In genomic region chr2:156720313-156720674, GRCm38 (mm10) we compare ENCODE assay signal across 8 mouse cellular contexts. TPM values are rescaled to one million over a fixed set of nuclear protein-coding genes. Genes with fewer than 3 reads are reported as not detected.
DNase-seq lines count a peak whose midpoint lies in the region; ATAC-seq and TF ChIP-seq lines count a peak whose summit lies in the region.

No protein-coding gene starts in this region.

- TF ChIP-seq POLR2A in CH12.LX (IDR thresholded peaks at IDR 0.05; ENCODE audit: low read depth, low read length) (no peak), myocyte (IDR thresholded peaks at IDR 0.05; ENCODE audit: insufficient read length, low read depth) (no peak)

- no peak for TF ChIP-seq CTCF in CH12.LX (conservative IDR thresholded peaks at IDR 0.05 in 1 of 2, IDR thresholded peaks at IDR 0.05 in 1 of 2; ENCODE audit: low read depth in 2 of 2, low read length in 2 of 2)

- no peaks in the 10 kb centered on the region for H3K36me3 ChIP-seq in heart, embryonic 11.5 days (ENCODE audit: control insufficient read depth, insufficient read depth, low read length)
- peaks cover 0 to 29% of the 10 kb centered on the region in 2 experiments for H3K36me3 ChIP-seq in CH12.LX (replicated peaks in 1 of 2; ENCODE audit: control insufficient read depth in 1 of 2, insufficient read depth in 1 of 2, low read length in 1 of 2)
- no peaks in the 10 kb centered on the region for H3K36me3 ChIP-seq in embryonic facial prominence, embryonic 15.5 days
- no peaks in the 10 kb centered on the region for H3K36me3 ChIP-seq in limb, embryonic 11.5 days (ENCODE audit: control insufficient read depth, insufficient read depth, low read length)
- H3K36me3 ChIP-seq in myocyte (ENCODE audit: control insufficient read depth, insufficient read depth), result no peaks in the 10 kb centered on the region

- no peak for TF ChIP-seq EP300 in CH12.LX (IDR thresholded peaks at IDR 0.05; ENCODE audit: low read length)

- peak overlapping the region; percentile 87 for H3K4me2 ChIP-seq in heart, embryonic 11.5 days
- peak overlapping the region; percentile 63 for H3K4me2 ChIP-seq in CH12.LX (ENCODE audit: insufficient read depth, low read depth, poor library complexity, severe bottlenecking)
- peak overlapping the region; percentile 77 for H3K4me2 ChIP-seq in embryonic facial prominence, embryonic 15.5 days (replicated peaks)
- H3K4me2 ChIP-seq in limb, embryonic 11.5 days (ENCODE audit: low read depth, severe bottlenecking), result peak overlapping the region; percentile 56
- H3K4me2 ChIP-seq in myocyte (ENCODE audit: low read depth), result peak overlapping the region; percentile 87

- H3K9ac ChIP-seq in heart, embryonic 11.5 days (ENCODE audit: low read depth, low read length), result peak overlapping the region; percentile 97
- H3K9ac ChIP-seq in CH12.LX (ENCODE audit: insufficient read depth, low read depth), result peak overlapping the region; percentile 46
- peak overlapping the region; percentile 71 for H3K9ac ChIP-seq in embryonic facial prominence, embryonic 15.5 days
- H3K9ac ChIP-seq in limb, embryonic 11.5 days (ENCODE audit: low read length), result peak overlapping the region; percentile 94

- in situ Hi-C loops in CH12.LX (cut with MboI; ENCODE audit: low pct_ligation_motif_present, low pct_unique_long_range_greater_than_20kb, low sequenced_read_pairs), result loop anchor here (5.0 kb wide), 1 partner anchor 37 kb away; no protein-coding TSS in a partner anchor

- no peak for TF ChIP-seq RAD21 in CH12.LX (IDR thresholded peaks at IDR 0.05; ENCODE audit: low read depth, low read length)

- peak overlapping the region; percentile 97 for H3ac ChIP-seq in myocyte (ENCODE audit: control insufficient read depth, insufficient read length)

- dilution Hi-C loops in CH12.LX (cut with MboI; ENCODE audit: extremely low pct_ligation_motif_present, extremely low pct_unique_long_range_greater_than_20kb, low sequenced_read_pairs), result no loop called here

- H3K4me3 ChIP-seq in heart, embryonic 11.5 days (ENCODE audit: low read depth, low read length), result peak overlapping the region; percentile 96
- peak overlapping the region; percentile 66 to 94 (median 85) for H3K4me3 ChIP-seq in CH12.LX (replicated peaks in 1 of 3; ENCODE audit: low read depth in 2 of 3, low read length in 2 of 3, poor library complexity in 1 of 3)
- H3K4me3 ChIP-seq in embryonic facial prominence, embryonic 15.5 days (replicated peaks), result peak overlapping the region; percentile 98
- peak overlapping the region; percentile 54 for H3K4me3 ChIP-seq in limb, embryonic 11.5 days (ENCODE audit: low read depth, low read length)
- H3K4me3 ChIP-seq in myocyte, result peak overlapping the region; percentile 100

- H3K4me1 ChIP-seq in heart, embryonic 11.5 days (ENCODE audit: control insufficient read depth, insufficient read depth, low read length), result peaks cover 55% of the 10 kb centered on the region
- H3K4me1 ChIP-seq in CH12.LX (ENCODE audit: control insufficient read depth in 1 of 2, insufficient read depth in 2 of 2), result peaks cover 8 to 52% of the 10 kb centered on the region in 2 experiments
- H3K4me1 ChIP-seq in embryonic facial prominence, embryonic 15.5 days, result peaks cover 64% of the 10 kb centered on the region
- peaks cover 21% of the 10 kb centered on the region for H3K4me1 ChIP-seq in limb, embryonic 11.5 days (ENCODE audit: control insufficient read depth, insufficient read depth, low read length)

- 1% methylated on average over 10 of the region's 10 CpGs for WGBS in heart, embryonic 11.5 days (ENCODE audit: insufficient replicate concordance)
- under 1% methylated on average over 10 of the region's 10 CpGs for WGBS in embryonic facial prominence, embryonic 15.5 days
- 5% methylated on average over 10 of the region's 10 CpGs for WGBS in limb, embryonic 11.5 days

- H3K27me3 ChIP-seq in heart, embryonic 11.5 days (ENCODE audit: control insufficient read depth, insufficient read depth, low read length), result no peaks in the 10 kb centered on the region
- H3K27me3 ChIP-seq in CH12.LX (replicated peaks) (no peaks in the 10 kb centered on the region), myocyte (ENCODE audit: control insufficient read depth, insufficient read depth, insufficient read length) (no peaks in the 10 kb centered on the region)
- no peaks in the 10 kb centered on the region for H3K27me3 ChIP-seq in embryonic facial prominence, embryonic 15.5 days
- H3K27me3 ChIP-seq in limb, embryonic 11.5 days (ENCODE audit: control insufficient read depth, insufficient read depth, low read length), result no peaks in the 10 kb centered on the region

- no peaks in the 10 kb centered on the region for H3K79me2 ChIP-seq in CH12.LX (replicated peaks; ENCODE audit: control insufficient read depth, extremely low read depth, insufficient read depth, poor library complexity, severe bottlenecking)
- H3K79me2 ChIP-seq in myocyte (ENCODE audit: control insufficient read depth, insufficient read depth), result peaks cover 41% of the 10 kb centered on the region

- ATAC-seq in heart, embryonic 11.5 days (replicated peaks; ENCODE audit: insufficient number of reproducible peaks, low FRiP score, low TSS enrichment), result peak; percentile 0; the same call in 1 of the 2 replicates
- no peak; the same call in 1 of the 2 replicates for ATAC-seq in embryonic facial prominence, embryonic 15.5 days (ENCODE audit: insufficient number of reproducible peaks, low FRiP score, low TSS enrichment, low read depth)
- ATAC-seq in limb, embryonic 11.5 days (ENCODE audit: insufficient number of reproducible peaks, low FRiP score, low TSS enrichment, low read depth), result 0 out of 2 replicates have a peak, but pooled peaks have one; percentile 0

- no peak for DNase-seq in heart, adult 11 months
- peak; percentile 34 for DNase-seq in CH12.LX (ENCODE audit: extremely low read depth)
- DNase-seq in limb, embryonic 11.5 days (ENCODE audit: low spot score), result no peak
- DNase-seq in urinary bladder, postnatal 25 days (ENCODE audit: low spot score), result no peak
- no peak for DNase-seq in embryo, embryonic 11 days

- peak overlapping the region; percentile 92 for H3K27ac ChIP-seq in heart, embryonic 11.5 days (ENCODE audit: low read depth, low read length)
- H3K27ac ChIP-seq in CH12.LX (ENCODE audit: insufficient read depth, low read depth), result peak overlapping the region; percentile 69; the same call in 1 of the 2 replicates
- peak overlapping the region; percentile 88 for H3K27ac ChIP-seq in embryonic facial prominence, embryonic 15.5 days (replicated peaks)
- peak overlapping the region; percentile 1; the same call in 1 of the 2 replicates for H3K27ac ChIP-seq in limb, embryonic 11.5 days (replicated peaks; ENCODE audit: low read depth, low read length)

- no peaks in the 10 kb centered on the region for H3K9me3 ChIP-seq in heart, embryonic 11.5 days (replicated peaks; ENCODE audit: control insufficient read depth, low read length)
- H3K9me3 ChIP-seq in CH12.LX (replicated peaks; ENCODE audit: low read length), result no peaks in the 10 kb centered on the region
- no peaks in the 10 kb centered on the region for H3K9me3 ChIP-seq in embryonic facial prominence, embryonic 15.5 days (replicated peaks)
- no peaks in the 10 kb centered on the region for H3K9me3 ChIP-seq in limb, embryonic 11.5 days (ENCODE audit: control insufficient read depth, low read length)

TF ChIP-seq in CH12.LX, 34 proteins besides CTCF, POLR2A, EP300 and RAD21:
- TF ChIP-seq SIN3A (IDR thresholded peaks at IDR 0.05; ENCODE audit: low read length) (peak; percentile 68; the same call in 1 of the 2 replicates), ZMIZ1 (IDR thresholded peaks at IDR 0.05; ENCODE audit: low read depth, low read length) (no peak), USF1 (IDR thresholded peaks at IDR 0.05; ENCODE audit: low read depth, low read length) (no peak), MXI1 (IDR thresholded peaks at IDR 0.05; ENCODE audit: low read depth, low read length) (0 out of 2 replicates have a peak, but pooled peaks have one; percentile 48), PAX5 (IDR thresholded peaks at IDR 0.05; ENCODE audit: low read length) (no peak), UBTF (IDR thresholded peaks at IDR 0.05; ENCODE audit: low read depth, low read length) (no peak), CHD2 (IDR thresholded peaks at IDR 0.05; ENCODE audit: low read length) (no peak), MAFK (IDR thresholded peaks at IDR 0.05; ENCODE audit: insufficient replicate concordance, low read length) (no peak), MYC (IDR thresholded peaks at IDR 0.05; ENCODE audit: low read depth, low read length) (no peak), NELFE (IDR thresholded peaks at IDR 0.05; ENCODE audit: low read depth, low read length) (no peak), MAZ (IDR thresholded peaks at IDR 0.05; ENCODE audit: low read depth, low read length) (no peak)

TF ChIP-seq in myocyte, 11 proteins besides CTCF, POLR2A, EP300 and RAD21:
- TF ChIP-seq SRF (IDR thresholded peaks at IDR 0.05; ENCODE audit: control insufficient read depth, insufficient read length, low read depth), result no peak
TF ChIP-seq in myocyte: peak in this region for 0.

RNA-seq across cellular contexts. Expression of gene Myl9, which starts 54.9 kb away (rescaled TPM):
- polyA plus RNA-seq in heart, embryonic 11.5 days (2014; fragmentation: Nextera tagmentation; extraction: Ambion mirVana), result 2,229 and 2,268 TPM in 2 replicates
- total RNA-seq in CH12.LX (2012; rRNA removed) (not detected in 2 replicates), CH12.LX (2014; rRNA removed) (not detected in 2 replicates)
- polyA plus RNA-seq in CH12.LX (2012; ENCODE audit: insufficient read length, low read depth) (not detected in 2 replicates), myocyte (2012; fragmentation: generic; extraction: Trizol) (442 TPM)
- polyA plus RNA-seq in embryonic facial prominence, embryonic 15.5 days (2015; fragmentation: Nextera tagmentation; extraction: Ambion mirVana), result 245 and 251 TPM in 2 replicates
- 82.0 and 83.8 TPM in 2 replicates for polyA plus RNA-seq in limb, embryonic 11.5 days (2014; fragmentation: Nextera tagmentation; extraction: Ambion mirVana)

Comparison
In these comparisons a context has a peak if more than half of its experiments do, and no peak if none do; other contexts are left out.
1. H3K27ac ChIP-seq: peak in every context shown above with its lines; median percentile 92 in heart, embryonic 11.5 days; 88 in embryonic facial prominence, embryonic 15.5 days; 69 in CH12.LX; 1 in limb, embryonic 11.5 days.
2. H3K9ac ChIP-seq: peak in every context shown above with its lines; median percentile 97 in heart, embryonic 11.5 days; 94 in limb, embryonic 11.5 days; 71 in embryonic facial prominence, embryonic 15.5 days; 46 in CH12.LX.
3. RNA of gene Myl9, which starts 54.9 kb away (polyA plus RNA-seq): 2,229 to 2,268 TPM in heart, embryonic 11.5 days, 442 TPM in myocyte (single experiment), 245 to 251 TPM in embryonic facial prominence, embryonic 15.5 days and 82.0 to 83.8 TPM in limb, embryonic 11.5 days; not detected in CH12.LX; every median in the first group is over 10 times any median in the second.
4. Peak in every context shown above with its lines, with median percentiles within 50 percentile points of each other: H3K4me2 ChIP-seq and H3K4me3 ChIP-seq.